Mouse (Mus musculus): Measurements from ENCODE around the gene Cadm3. TPM values are rescaled to one million over a fixed set of nuclear protein-coding genes. Genes with fewer than 3 reads are reported as not detected.
"Not testable (repeated sequence)": the region's sequence is repeated elsewhere in the genome, so short reads cannot be mapped to it uniquely, and the experiment has no call there.

Gene Cadm3
- polyA plus RNA-seq, 1 experiment: 9.6 TPM

- TF ChIP-seq POLR2A (IDR thresholded peaks at IDR 0.05; ENCODE audit: low read depth, low read length) (no peak), CTCF (IDR thresholded peaks at IDR 0.05; ENCODE audit: extremely low read depth, insufficient read depth, insufficient read length, insufficient replicate concordance) (no peak)
- WGBS: 91% methylated on average over 1 of the region's 1 CpGs
- no peaks in the 10 kb centered on the region for H3K27me3 ChIP-seq (ENCODE audit: control insufficient read depth, insufficient read depth, low read length)
- H3K36me3 ChIP-seq (ENCODE audit: control insufficient read depth, insufficient read depth, low read length): no peaks in the 10 kb centered on the region
- DNase-seq (ENCODE audit: low read depth in 1 of 2, low spot score in 2 of 2): no peak
- no peak overlapping the region for H3K4me3 ChIP-seq (ENCODE audit: extremely low read depth, insufficient read depth, insufficient read length)
- H3K27ac ChIP-seq (ENCODE audit: insufficient read depth, low read length): no peak overlapping the region
- no peaks in the 10 kb centered on the region for H3K4me1 ChIP-seq (ENCODE audit: control insufficient read depth, insufficient read depth, insufficient read length)
Observed at GRCm38 (mm10) chr1:173325395-173325794, 42.1 kb downstream of the Cadm3 start.

DNA sequence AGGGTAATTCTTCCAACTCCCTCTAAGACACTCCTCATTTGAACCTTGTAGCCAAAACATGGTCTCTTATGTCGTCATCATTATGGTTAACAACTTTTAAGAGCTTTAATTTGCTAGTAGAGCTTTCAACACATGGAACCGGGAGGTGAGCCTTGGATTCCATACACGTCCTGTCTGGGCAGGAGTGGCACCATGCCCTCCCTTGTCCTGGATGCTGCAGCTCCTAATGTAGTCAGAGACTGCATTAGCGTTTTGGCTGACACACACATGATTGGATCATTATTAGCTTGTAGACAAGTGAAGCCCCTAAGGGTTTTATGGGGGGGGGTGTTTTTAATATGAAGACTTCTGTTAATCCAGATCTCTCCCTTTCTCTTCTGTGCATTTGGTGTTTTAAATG, 42.5 kb downstream of the Cadm3 start:
- Histone ChIP-seq H3K4me3 (ENCODE audit: extremely low read depth, insufficient read depth, insufficient read length) (no peak overlapping the region), H3K27me3 (ENCODE audit: control insufficient read depth, insufficient read depth, low read length) (no peaks in the 10 kb centered on the region), H3K36me3 (ENCODE audit: control insufficient read depth, insufficient read depth, low read length) (no peaks in the 10 kb centered on the region), H3K27ac (ENCODE audit: insufficient read depth, low read length) (no peak overlapping the region), H3K4me1 (ENCODE audit: control insufficient read depth, insufficient read depth, insufficient read length) (no peaks in the 10 kb centered on the region)
- WGBS: 78% methylated on average over 4 of the region's 4 CpGs
- DNase-seq (ENCODE audit: low read depth in 1 of 2, low spot score in 2 of 2): no peak
- TF ChIP-seq CTCF (IDR thresholded peaks at IDR 0.05; ENCODE audit: extremely low read depth, insufficient read depth, insufficient read length, insufficient replicate concordance) (no peak), POLR2A (IDR thresholded peaks at IDR 0.05; ENCODE audit: low read depth, low read length) (no peak)

GRCm38 (mm10) chr1:173323839-173324585, 43.5 kb downstream of the Cadm3 start:
- H3K4me3 ChIP-seq (ENCODE audit: extremely low read depth, insufficient read depth, insufficient read length): no peak overlapping the region
- no peak for TF ChIP-seq POLR2A (IDR thresholded peaks at IDR 0.05; ENCODE audit: low read depth, low read length)
- TF ChIP-seq CTCF (IDR thresholded peaks at IDR 0.05; ENCODE audit: extremely low read depth, insufficient read depth, insufficient read length, insufficient replicate concordance): peak; percentile 49; the same call in 1 of the 2 replicates
- WGBS: 32% methylated on average over 5 of the region's 5 CpGs
- no peaks in the 10 kb centered on the region for H3K36me3 ChIP-seq (ENCODE audit: control insufficient read depth, insufficient read depth, low read length)
- H3K4me1 ChIP-seq (ENCODE audit: control insufficient read depth, insufficient read depth, insufficient read length): no peaks in the 10 kb centered on the region
- peak in 1 of 2 experiments; percentile 13 for DNase-seq (ENCODE audit: low read depth in 1 of 2, low spot score in 2 of 2)
- H3K27ac ChIP-seq (ENCODE audit: insufficient read depth, low read length): no peak overlapping the region
- H3K27me3 ChIP-seq (ENCODE audit: control insufficient read depth, insufficient read depth, low read length): no peaks in the 10 kb centered on the region

- Histone ChIP-seq H3K4me1 (ENCODE audit: control insufficient read depth, insufficient read depth, insufficient read length) (no peaks in the 10 kb centered on the region), H3K27ac (ENCODE audit: insufficient read depth, low read length) (no peak overlapping the region), H3K36me3 (ENCODE audit: control insufficient read depth, insufficient read depth, low read length) (no peaks in the 10 kb centered on the region), H3K4me3 (ENCODE audit: extremely low read depth, insufficient read depth, insufficient read length) (no peak overlapping the region), H3K27me3 (ENCODE audit: control insufficient read depth, insufficient read depth, low read length) (no peaks in the 10 kb centered on the region)
- TF ChIP-seq POLR2A (IDR thresholded peaks at IDR 0.05; ENCODE audit: low read depth, low read length) (no peak), CTCF (IDR thresholded peaks at IDR 0.05; ENCODE audit: extremely low read depth, insufficient read depth, insufficient read length, insufficient replicate concordance) (no peak)
- DNase-seq (ENCODE audit: low read depth in 1 of 2, low spot score in 2 of 2): no peak
- WGBS: 64% methylated on average over 6 of the region's 6 CpGs
Observed at GRCm38 (mm10) chr1:173322249-173322627, 45.3 kb downstream of the Cadm3 start.

DNA sequence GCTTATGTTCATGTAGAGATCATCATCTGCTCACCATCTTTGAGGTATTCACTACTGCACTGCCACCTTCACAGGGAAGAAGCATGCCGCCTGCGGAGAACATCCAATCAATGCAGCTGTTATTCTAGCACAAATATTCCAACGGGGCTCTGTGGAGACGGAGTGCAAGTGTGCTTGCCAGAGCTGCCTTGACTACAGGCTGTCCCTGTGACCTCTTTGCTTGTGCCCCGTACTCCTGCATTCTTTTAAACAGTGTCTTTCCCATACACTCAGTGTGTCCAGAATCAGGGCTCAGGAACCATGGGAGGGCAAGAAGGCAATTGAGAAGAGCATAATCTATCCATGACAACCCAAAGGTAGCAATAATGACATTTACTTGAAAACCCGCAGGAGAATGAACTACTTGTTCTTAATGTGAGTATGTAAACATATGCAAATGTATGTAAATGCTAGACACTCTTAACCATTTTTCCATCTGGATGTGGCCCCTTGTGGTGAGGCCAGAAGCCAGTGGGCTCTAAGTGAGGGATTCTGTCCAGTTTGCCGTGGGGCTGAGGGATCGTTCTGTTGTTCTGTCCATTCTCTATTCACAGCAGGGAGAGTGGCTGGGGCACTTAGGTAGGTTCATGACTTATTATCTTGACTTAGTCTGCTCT, 45.8 kb downstream of the Cadm3 start:
- TF ChIP-seq POLR2A (IDR thresholded peaks at IDR 0.05; ENCODE audit: low read depth, low read length): no peak
- Histone ChIP-seq H3K4me3 (ENCODE audit: extremely low read depth, insufficient read depth, insufficient read length) (no peak overlapping the region), H3K36me3 (ENCODE audit: control insufficient read depth, insufficient read depth, low read length) (no peaks in the 10 kb centered on the region), H3K27ac (ENCODE audit: insufficient read depth, low read length) (no peak overlapping the region), H3K27me3 (ENCODE audit: control insufficient read depth, insufficient read depth, low read length) (no peaks in the 10 kb centered on the region), H3K4me1 (ENCODE audit: control insufficient read depth, insufficient read depth, insufficient read length) (no peaks in the 10 kb centered on the region)
- no peak for DNase-seq (ENCODE audit: low read depth in 1 of 2, low spot score in 2 of 2)
- WGBS: 88% methylated on average over 8 of the region's 8 CpGs

DNA sequence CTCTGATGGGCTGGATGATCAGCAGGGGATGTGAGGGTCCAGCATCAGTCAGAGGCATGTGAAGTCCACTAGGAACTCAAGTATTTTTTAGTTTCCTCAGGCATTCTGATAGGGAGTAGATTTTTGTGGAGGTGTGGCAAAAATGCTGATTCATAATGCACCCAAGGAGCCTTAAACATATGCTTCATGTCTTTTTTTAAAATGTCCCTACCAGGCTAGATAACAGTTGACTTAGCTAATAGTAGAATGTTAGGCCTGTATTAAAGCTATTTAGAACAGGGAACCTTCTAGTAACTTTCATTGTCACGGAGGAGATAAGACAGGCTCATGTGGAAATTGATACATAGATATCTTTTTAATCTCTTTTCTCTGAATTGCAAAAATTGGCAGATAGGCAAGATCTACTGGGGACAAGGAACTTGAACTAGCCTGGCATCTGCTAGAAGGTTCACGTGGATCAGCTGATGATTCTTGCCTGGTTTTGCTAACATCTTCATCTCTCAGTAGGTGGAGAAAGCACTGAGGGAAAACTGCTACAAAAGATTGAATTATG, 49.5 kb downstream of the Cadm3 start:
- H3K4me1 ChIP-seq (ENCODE audit: control insufficient read depth, insufficient read depth, insufficient read length): no peaks in the 10 kb centered on the region
- WGBS: 76% methylated on average over 2 of the region's 2 CpGs
- H3K4me3 ChIP-seq (ENCODE audit: extremely low read depth, insufficient read depth, insufficient read length): no peak overlapping the region
- H3K36me3 ChIP-seq (ENCODE audit: control insufficient read depth, insufficient read depth, low read length): no peaks in the 10 kb centered on the region
- DNase-seq (ENCODE audit: low read depth in 1 of 2, low spot score in 2 of 2): no peak
- H3K27me3 ChIP-seq (ENCODE audit: control insufficient read depth, insufficient read depth, low read length): no peaks in the 10 kb centered on the region
- no peak overlapping the region for H3K27ac ChIP-seq (ENCODE audit: insufficient read depth, low read length)
- TF ChIP-seq CTCF (IDR thresholded peaks at IDR 0.05; ENCODE audit: extremely low read depth, insufficient read depth, insufficient read length, insufficient replicate concordance) (no peak), POLR2A (IDR thresholded peaks at IDR 0.05; ENCODE audit: low read depth, low read length) (no peak)

DNA sequence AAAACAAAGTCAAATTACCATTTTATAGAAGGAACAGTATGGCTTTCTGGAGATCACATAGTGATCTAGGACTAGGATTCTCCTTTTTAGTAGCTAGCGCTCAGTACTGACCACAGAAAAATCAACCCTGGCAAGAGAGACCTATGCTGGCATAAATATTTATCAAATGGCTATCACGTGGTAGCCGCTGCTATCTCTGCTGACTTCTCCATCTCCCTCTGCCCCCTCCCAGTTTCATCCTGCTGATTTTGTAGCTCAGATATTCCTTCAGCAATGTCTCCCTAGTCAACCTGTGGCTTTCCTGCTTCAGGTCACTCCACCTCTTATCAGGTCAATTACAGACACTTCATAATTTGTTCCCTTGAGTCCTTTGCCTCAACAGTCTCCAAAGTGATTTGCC, 51.8 kb downstream of the Cadm3 start:
- H3K27me3 ChIP-seq (ENCODE audit: control insufficient read depth, insufficient read depth, low read length): no peaks in the 10 kb centered on the region
- no peak for DNase-seq (ENCODE audit: low read depth in 1 of 2, low spot score in 2 of 2)
- H3K36me3 ChIP-seq (ENCODE audit: control insufficient read depth, insufficient read depth, low read length): no peaks in the 10 kb centered on the region
- 83% methylated on average over 3 of the region's 3 CpGs for WGBS
- no peaks in the 10 kb centered on the region for H3K4me1 ChIP-seq (ENCODE audit: control insufficient read depth, insufficient read depth, insufficient read length)
- no peak for TF ChIP-seq POLR2A (IDR thresholded peaks at IDR 0.05; ENCODE audit: low read depth, low read length)
- no peak for TF ChIP-seq CTCF (IDR thresholded peaks at IDR 0.05; ENCODE audit: extremely low read depth, insufficient read depth, insufficient read length, insufficient replicate concordance)
- H3K27ac ChIP-seq (ENCODE audit: insufficient read depth, low read length): no peak overlapping the region
- H3K4me3 ChIP-seq (ENCODE audit: extremely low read depth, insufficient read depth, insufficient read length): no peak overlapping the region

DNA sequence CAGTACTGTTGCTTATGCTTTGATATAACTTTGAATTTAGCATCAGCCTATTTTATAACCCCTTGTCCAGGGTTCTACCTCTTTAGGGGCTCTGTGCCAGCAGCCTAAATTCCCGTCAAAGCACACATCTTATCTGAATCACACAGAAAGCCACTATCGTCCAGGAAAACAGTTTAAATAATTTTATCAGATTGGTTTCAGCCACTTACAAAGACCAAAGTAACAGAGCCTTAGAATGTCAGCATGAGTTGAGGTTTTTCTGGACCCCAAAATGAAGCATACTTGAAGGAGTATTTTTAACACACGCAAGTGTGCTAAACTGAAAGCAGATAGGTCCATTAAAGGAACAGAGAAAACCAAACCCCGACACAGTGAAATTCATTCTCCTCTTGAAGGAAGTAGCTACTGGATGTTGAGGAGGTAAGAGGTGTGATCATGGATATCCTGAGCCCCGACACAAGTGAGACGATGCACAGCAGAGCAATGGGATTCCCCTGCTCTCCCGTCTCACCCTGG, 53.9 kb downstream of the Cadm3 start:
- H3K4me3 ChIP-seq (ENCODE audit: extremely low read depth, insufficient read depth, insufficient read length); H3K4me1 ChIP-seq (ENCODE audit: control insufficient read depth, insufficient read depth, insufficient read length); DNase-seq (ENCODE audit: low read depth in 1 of 2, low spot score in 2 of 2); H3K27me3 ChIP-seq (ENCODE audit: control insufficient read depth, insufficient read depth, low read length); H3K36me3 ChIP-seq (ENCODE audit: control insufficient read depth, insufficient read depth, low read length); H3K27ac ChIP-seq (ENCODE audit: insufficient read depth, low read length): not testable (repeated sequence)
- WGBS: 52% methylated on average over 7 of the region's 7 CpGs

- H3K4me3 ChIP-seq (ENCODE audit: extremely low read depth, insufficient read depth, insufficient read length); H3K4me1 ChIP-seq (ENCODE audit: control insufficient read depth, insufficient read depth, insufficient read length); DNase-seq (ENCODE audit: low read depth in 1 of 2, low spot score in 2 of 2); H3K27me3 ChIP-seq (ENCODE audit: control insufficient read depth, insufficient read depth, low read length); H3K36me3 ChIP-seq (ENCODE audit: control insufficient read depth, insufficient read depth, low read length); H3K27ac ChIP-seq (ENCODE audit: insufficient read depth, low read length): not testable (repeated sequence)
- WGBS: 62% methylated on average over 3 of the region's 3 CpGs
Observed at GRCm38 (mm10) chr1:173302795-173303194, 64.7 kb downstream of the Cadm3 start.
